Mouse (Mus musculus) ZHBTc4 (cell line): ENCODE data around the gene Mrpl33.
"Not testable (repeated sequence)": the region's sequence is repeated elsewhere in the genome, so short reads cannot be mapped to it uniquely, and the experiment has no call there.

Experiments
- DNase-seq: peaks from one replicate; pipeline ENCODE4 v3.0.0-alpha.2; 2011; ENCODE audit warnings: low read depth, low spot score

The Mrpl33 gene

DNA sequence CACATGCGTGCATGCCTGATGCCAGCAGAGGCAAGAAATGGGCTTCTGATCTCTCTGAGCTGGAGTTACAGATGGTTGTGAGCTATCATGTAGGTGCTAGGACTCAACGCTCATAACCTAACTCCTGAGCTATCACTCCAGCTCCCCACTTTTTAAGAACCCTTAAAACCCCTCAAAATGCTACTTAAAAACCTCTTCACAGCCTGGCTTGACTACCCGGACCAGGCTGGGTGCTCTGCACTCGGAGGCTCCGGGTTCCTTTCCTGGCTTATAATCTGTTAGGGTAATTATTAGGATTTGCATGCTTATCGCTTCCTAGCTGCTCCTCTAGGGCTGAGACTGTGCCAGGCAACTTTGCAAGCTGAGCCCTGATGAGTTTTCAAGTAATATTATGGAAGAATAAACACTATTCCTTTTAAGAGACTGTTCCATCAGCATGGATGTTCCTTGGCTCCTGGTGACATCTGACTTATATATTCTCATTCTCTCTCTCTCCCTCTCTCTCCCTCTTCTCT, 752 bp downstream of the Mrpl33 start:
- DNase-seq: no peak

GRCm38 (mm10) chr5:31598121-31598520, 1.4 kb downstream of the Mrpl33 start:
- no peak for DNase-seq

GRCm38 (mm10) chr5:31598579-31598978, 1.8 kb downstream of the Mrpl33 start:
- DNase-seq: peak; percentile 79

GRCm38 (mm10) chr5:31599161-31599560, 2.4 kb downstream of the Mrpl33 start:
- DNase-seq: peak; percentile 84

DNA sequence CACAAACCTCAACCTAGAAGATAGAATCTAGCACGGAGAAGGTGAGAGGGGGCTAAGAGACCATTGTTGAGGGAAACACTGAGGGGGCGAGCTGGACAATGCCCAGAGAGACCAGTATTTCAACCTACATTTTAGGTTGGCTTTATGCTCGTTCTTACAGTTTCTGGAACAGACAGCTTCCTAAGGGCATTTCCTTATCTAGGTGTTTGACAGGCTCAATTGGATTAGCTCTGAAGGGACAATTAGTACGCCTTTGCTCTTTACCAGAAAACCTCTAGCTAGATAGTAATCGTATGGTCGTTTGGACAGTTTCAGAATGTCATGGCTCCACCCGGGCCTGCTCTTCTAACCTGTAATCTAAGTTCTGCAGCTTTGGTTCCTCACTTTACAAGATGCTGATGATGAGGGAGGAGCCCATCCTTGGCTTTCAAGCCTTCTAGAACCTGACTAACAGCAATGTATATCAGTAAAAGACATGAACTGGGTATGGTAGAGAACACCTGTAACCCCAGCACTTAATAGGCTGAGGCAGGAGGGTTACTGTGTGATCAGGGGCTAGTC, 4.5 kb downstream of the Mrpl33 start:
- DNase-seq: no peak

GRCm38 (mm10) chr5:31602377-31602776, 5.6 kb downstream of the Mrpl33 start:
- DNase-seq: peak; percentile 73

DNA sequence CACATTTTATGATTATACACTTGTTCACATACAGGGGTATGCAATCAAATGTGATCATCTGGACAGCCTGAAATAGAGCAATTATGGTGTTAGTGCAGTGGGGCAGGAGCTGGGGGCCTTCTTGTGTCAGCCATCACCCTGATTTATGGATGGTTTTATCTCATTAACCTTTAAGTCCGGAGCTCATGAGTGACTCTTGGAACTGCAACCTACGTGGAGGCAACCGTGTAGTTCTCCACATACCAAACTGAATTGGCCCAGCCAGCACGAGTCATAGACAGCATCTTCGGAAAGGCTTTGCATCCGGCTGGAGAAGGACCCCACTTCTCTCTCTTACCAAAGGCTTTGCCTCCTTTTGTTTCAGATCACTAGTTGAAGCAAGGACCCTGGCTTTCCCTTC, 7.0 kb downstream of the Mrpl33 start:
- DNase-seq: no peak

- DNase-seq: no peak
Measured at GRCm38 (mm10) chr5:31606151-31606550, 9.4 kb downstream of the Mrpl33 start.

- DNase-seq: peak; percentile 77
Measured at GRCm38 (mm10) chr5:31610376-31611086, 13.8 kb downstream of the Mrpl33 start.

DNA sequence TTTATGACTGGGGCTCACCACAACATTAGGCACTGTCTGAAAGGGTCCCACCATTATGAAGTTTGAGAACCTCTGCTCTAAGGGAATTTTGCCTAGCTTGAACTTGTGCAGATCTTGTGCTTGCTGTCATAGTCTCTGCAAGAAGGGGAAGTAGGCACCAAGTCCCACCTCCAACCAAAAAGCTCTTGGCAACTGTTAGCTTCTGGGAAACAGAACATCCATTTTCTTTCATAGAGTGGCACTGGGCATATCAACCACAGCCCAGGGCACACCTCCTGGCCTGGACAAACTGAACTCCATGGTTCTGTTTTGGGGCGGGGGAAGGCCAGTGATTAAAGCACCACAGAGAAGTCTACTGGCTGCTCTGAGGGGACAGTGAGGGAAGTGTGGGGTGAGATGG, 14.5 kb downstream of the Mrpl33 start:
- no peak for DNase-seq

- DNase-seq: peak; percentile 91
Measured at GRCm38 (mm10) chr5:31613852-31614286, 17.1 kb downstream of the Mrpl33 start.

- no peak for DNase-seq
Measured at GRCm38 (mm10) chr5:31614339-31615025, 17.7 kb downstream of the Mrpl33 start.

- DNase-seq: no peak
Measured at GRCm38 (mm10) chr5:31620326-31620725, 23.6 kb downstream of the Mrpl33 start.

- no peak for DNase-seq
Measured at GRCm38 (mm10) chr5:31627117-31627516, 30.4 kb downstream of the Mrpl33 start.

DNA sequence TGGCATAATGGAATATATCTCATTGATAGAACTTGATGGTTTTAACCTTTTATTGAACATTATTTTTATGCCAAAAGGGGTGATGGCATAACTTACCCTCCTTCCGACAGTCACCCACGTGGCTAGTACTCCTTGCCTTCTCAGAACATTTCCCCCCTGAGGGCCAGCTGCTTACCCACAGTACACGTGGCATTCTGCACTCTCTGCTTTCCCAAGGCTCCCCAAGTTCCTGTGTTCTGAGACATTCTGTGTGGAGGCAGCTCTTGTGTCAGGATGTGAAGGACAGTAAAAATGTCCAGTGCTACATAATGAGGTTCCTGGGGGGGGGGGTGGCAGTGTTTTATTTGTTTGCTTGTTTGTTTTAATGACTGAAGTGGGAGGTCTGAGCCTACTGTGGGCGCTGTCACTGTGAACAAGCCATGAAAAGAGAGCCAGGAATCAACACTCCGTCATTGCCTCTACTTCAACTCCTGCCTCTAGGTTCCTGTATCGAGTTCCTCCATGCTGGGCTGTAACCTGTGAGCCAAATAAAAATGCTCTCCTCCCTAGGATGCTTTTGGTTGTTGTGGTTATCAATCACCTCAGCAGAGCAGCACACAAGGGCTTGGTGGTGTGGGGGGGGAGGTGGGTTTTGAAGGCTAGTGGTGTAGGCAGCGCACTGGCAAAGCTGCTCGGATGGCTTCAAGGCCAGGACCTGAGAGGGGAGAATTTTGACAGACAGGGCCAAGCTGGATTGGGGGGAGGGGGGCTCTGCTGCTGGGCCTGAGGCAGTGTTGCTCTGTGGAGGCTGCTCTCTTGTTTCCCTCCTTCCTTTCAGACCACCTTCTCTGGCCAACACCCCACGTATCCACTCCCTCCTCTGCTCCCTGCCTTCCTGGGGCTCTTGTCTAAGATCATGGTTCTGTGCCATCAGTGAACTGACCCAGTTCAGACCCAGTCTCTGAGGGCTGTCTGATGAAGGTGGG, 31.1 kb downstream of the Mrpl33 start:
- no peak for DNase-seq

- no peak for DNase-seq
Measured at GRCm38 (mm10) chr5:31628555-31628954, 31.8 kb downstream of the Mrpl33 start.

DNA sequence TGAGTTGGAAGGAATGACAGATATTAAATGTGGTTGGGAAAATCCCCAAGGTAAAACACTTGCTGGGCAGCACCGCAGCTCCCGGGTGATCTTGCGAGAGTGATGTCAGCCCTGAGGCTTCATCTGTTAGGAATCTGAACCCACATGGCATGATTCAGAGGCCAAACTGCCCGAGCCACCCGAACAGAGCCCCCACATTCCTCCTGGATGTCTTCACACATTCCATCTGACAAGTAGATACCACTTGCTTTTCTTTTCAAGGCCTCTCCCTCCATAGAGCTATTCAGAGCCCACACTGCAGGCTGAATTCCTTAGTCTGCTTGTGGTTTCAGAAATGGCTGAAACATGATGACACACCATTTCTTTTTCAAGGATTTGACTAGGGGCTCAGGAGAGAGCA, 33.3 kb downstream of the Mrpl33 start:
- peak; percentile 37 for DNase-seq

DNA sequence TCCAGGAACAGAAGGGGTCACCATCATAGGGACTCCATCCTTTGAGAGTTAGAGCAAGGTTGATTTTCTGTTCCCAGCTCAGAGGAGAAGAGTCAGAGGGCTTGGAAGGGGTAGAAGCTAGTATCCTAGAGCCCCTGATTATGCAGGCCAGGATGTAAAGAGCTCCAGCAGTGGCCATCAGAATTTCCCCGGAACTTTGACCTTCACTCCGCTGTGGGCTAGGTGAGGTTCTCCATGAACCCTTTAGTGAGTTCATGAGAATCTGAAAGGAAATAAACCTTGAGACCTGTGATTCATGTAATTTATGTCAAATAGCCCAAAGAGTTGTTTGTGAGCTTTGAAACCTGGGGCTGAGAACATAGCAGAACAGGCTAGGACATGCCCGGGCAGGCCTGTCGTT, 34.4 kb downstream of the Mrpl33 start:
- not testable (repeated sequence) for DNase-seq

DNA sequence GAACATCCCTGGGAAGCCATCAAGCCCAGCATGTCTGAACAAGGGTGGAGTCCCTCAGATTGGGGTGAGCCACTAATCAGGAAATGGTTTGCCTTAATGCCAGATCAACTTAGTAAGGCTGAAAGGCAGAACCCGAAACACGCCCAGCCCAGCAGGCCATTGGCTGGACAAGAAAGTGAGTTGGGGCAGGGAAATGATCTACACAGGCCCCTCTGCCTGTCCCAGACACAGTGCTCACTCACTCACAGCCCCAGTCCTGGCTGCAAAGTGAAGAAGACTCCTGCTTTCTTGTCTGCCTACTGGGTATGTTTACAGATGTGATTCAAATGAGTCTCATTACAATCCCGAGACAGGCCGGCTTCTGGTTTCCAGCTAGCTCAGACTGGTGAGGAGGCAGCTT, 37.4 kb downstream of the Mrpl33 start:
- peak; percentile 48 for DNase-seq

- DNase-seq: peak; percentile 57
Measured at GRCm38 (mm10) chr5:31634679-31635078, 37.9 kb downstream of the Mrpl33 start.

DNA sequence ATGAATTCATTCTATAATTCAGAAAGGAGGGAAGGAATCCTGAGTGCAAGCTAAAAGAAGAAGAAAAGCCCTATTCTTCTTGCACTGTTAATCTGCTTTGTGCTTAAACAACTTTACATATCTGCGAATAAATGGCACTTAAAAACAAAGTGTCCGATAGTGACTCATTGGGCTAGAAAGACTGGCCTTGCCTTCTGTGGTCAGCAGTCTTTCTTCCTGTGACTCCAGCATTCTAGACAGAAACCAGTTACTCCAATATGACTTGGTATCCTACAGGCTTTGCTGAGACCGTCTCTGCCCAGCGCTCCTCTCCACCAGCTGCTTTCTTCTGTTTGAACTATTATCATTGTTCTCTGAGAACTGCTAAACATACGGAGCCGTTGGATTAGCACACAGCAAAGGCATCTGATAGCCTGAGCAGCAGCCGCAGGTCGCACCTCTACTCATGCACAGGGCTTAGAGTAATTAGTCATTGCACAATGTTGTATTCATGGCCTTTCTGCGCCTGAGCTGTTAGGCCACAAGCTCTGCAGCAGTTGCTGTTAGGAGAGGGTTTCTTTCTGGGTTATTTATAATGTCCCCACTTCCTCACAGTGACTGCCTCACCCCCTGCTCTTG, 40.0 kb downstream of the Mrpl33 start:
- no peak for DNase-seq
